Mouse (Mus musculus): ENCODE measurements around the gene Lgals1.
A peak's percentile ranks its signal among the peaks of the same experiment; 100 is the strongest.
"Not testable (repeated sequence)": the region's sequence is repeated elsewhere in the genome, so short reads cannot be mapped to it uniquely, and the experiment has no call there.

Lgals1 gene

GRCm38 (mm10) chr15:78926021-78926919 lies at the start of gene Lgals1:
TSS of gene Lgals1 (plus strand) at chr15:78926725.
- DNase-seq (ENCODE audit: low spot score) = no peak

GRCm38 (mm10) chr15:78876991-78877809 lies 49.3 kb upstream of the Lgals1 start, which contains the start of gene Gga1:
TSS of gene Gga1 (plus strand) at chr15:78877190.
- peak; percentile 97 for DNase-seq (ENCODE audit: low spot score)

GRCm38 (mm10) chr15:78877810-78878390 lies 48.6 kb upstream of the Lgals1 start:
- no peak for DNase-seq (ENCODE audit: low spot score)

GRCm38 (mm10) chr15:78878792-78879516 lies 47.6 kb upstream of the Lgals1 start:
- DNase-seq (ENCODE audit: low spot score) = not testable (repeated sequence)

- no peak for DNase-seq (ENCODE audit: low spot score)
Measured at GRCm38 (mm10) chr15:78880432-78880831, 46.1 kb upstream of the Lgals1 start.

GRCm38 (mm10) chr15:78881828-78882227 lies 44.7 kb upstream of the Lgals1 start:
- DNase-seq (ENCODE audit: low spot score) = no peak

- DNase-seq (ENCODE audit: low spot score) = no peak
Measured at GRCm38 (mm10) chr15:78889401-78889853, 37.1 kb upstream of the Lgals1 start.

- no peak for DNase-seq (ENCODE audit: low spot score)
Measured at GRCm38 (mm10) chr15:78892440-78892839, 34.1 kb upstream of the Lgals1 start.

GRCm38 (mm10) chr15:78894726-78895125 lies 31.8 kb upstream of the Lgals1 start:
- DNase-seq (ENCODE audit: low spot score) = no peak

GRCm38 (mm10) chr15:78895741-78896140 lies 30.8 kb upstream of the Lgals1 start:
- no peak for DNase-seq (ENCODE audit: low spot score)

GRCm38 (mm10) chr15:78896149-78896548 lies 30.4 kb upstream of the Lgals1 start:
- DNase-seq (ENCODE audit: low spot score) = no peak

GRCm38 (mm10) chr15:78897488-78897887 lies 29.0 kb upstream of the Lgals1 start:
- no peak for DNase-seq (ENCODE audit: low spot score)

- DNase-seq (ENCODE audit: low spot score) = no peak
Measured at GRCm38 (mm10) chr15:78898507-78899001, 28.0 kb upstream of the Lgals1 start.

- DNase-seq (ENCODE audit: low spot score) = no peak
Measured at GRCm38 (mm10) chr15:78899409-78899739, 27.2 kb upstream of the Lgals1 start, which contains the start of gene Gm49510. TSS of gene Gm49510 (plus strand) at chr15:78899667.

- DNase-seq (ENCODE audit: low spot score) = no peak
Measured at GRCm38 (mm10) chr15:78899740-78900584, 26.6 kb upstream of the Lgals1 start, which contains the start of gene Sh3bp1. TSS of gene Sh3bp1 (plus strand) at chr15:78899768.

GRCm38 (mm10) chr15:78900585-78901421 lies 25.7 kb upstream of the Lgals1 start:
- DNase-seq (ENCODE audit: low spot score) = no peak

- DNase-seq (ENCODE audit: low spot score) = no peak
Measured at GRCm38 (mm10) chr15:78901422-78901789, 25.1 kb upstream of the Lgals1 start.

- peak; percentile 66 for DNase-seq (ENCODE audit: low spot score)
Measured at GRCm38 (mm10) chr15:78903243-78903642, 23.3 kb upstream of the Lgals1 start.

GRCm38 (mm10) chr15:78908399-78908798 lies 18.1 kb upstream of the Lgals1 start:
- DNase-seq (ENCODE audit: low spot score) = no peak

GRCm38 (mm10) chr15:78908982-78909381 lies 17.5 kb upstream of the Lgals1 start:
- DNase-seq (ENCODE audit: low spot score) = no peak
